Mouse (Mus musculus) intestine, postnatal 0 days (tissue): ENCODE results near the gene Alg1. TPM values are rescaled to one million over a fixed set of nuclear protein-coding genes. Genes with fewer than 3 reads are reported as not detected.

Source experiments
- ATAC-seq: fragments of 200-750 bp; cut with Nextera tagmentation; 2 replicates; pipeline ENCODE4 v1.8.0; 2017; ENCODE audit warnings: mild to moderate bottlenecking, moderate TSS enrichment, moderate library complexity
- H3K27ac ChIP-seq: fragments of 300-500 bp; sonication (generic); 2 replicates; pipeline ENCODE4 v1.5.1; 2014; ENCODE audit warnings: mild to moderate bottlenecking, low read depth, low read length, moderate library complexity
- H3K27me3 ChIP-seq: fragments of 300-500 bp; sonication (generic); replicated peaks from 2 replicates; pipeline ENCODE4 v1.6.1; 2014; ENCODE audit warnings: low read length, mixed read lengths; ENCODE audit not compliant: control insufficient read depth, insufficient read depth
- H3K36me3 ChIP-seq: fragments of 300-500 bp; sonication (generic); 2 replicates; pipeline ENCODE4 v1.6.1; 2014; ENCODE audit warnings: mild to moderate bottlenecking, moderate library complexity; ENCODE audit not compliant: control insufficient read depth, insufficient read depth
- H3K4me1 ChIP-seq: fragments of 300-500 bp; sonication (generic); replicated peaks from 2 replicates; pipeline ENCODE4 v1.6.1; 2014; ENCODE audit warnings: antibody characterized with exemption, low read length, mixed read lengths; ENCODE audit not compliant: control insufficient read depth, insufficient read depth
- H3K4me2 ChIP-seq: fragments of 300-500 bp; sonication (generic); replicated peaks from 2 replicates; pipeline ENCODE4 v1.6.1; 2014; ENCODE audit warnings: low read depth, mild to moderate bottlenecking, moderate library complexity
- H3K4me3 ChIP-seq: fragments of 300-500 bp; sonication (generic); 2 replicates; pipeline ENCODE4 v1.5.1; 2014; ENCODE audit warnings: low read depth, low read length
- H3K9ac ChIP-seq: fragments of 300-500 bp; sonication (generic); 2 replicates; pipeline ENCODE4 v1.6.1; 2014; ENCODE audit warnings: mild to moderate bottlenecking, low read depth, low read length
- H3K9me3 ChIP-seq: fragments of 300-500 bp; sonication (generic); 2 replicates; pipeline ENCODE4 v1.6.1; 2016; ENCODE audit warnings: mixed run types; ENCODE audit not compliant: control insufficient read depth
- CTCF ChIP-seq: sonication (generic); IDR thresholded peaks from 2 replicates; pipeline ENCODE4 v1.5.1; 2016; ENCODE audit warnings: low read depth, mild to moderate bottlenecking, control low read depth, antibody characterized with exemption, moderate library complexity
- WGBS: fragments of 180-500 bp; shearing (Covaris S2); extraction: QIAGEN DNeasy Blood & Tissue Kit; methylation state at CpG from one replicate; pipeline ENCODE4 v1.1.7; 2014; 5-methylcytosine and 5-hydroxymethylcytosine counted together
- polyA plus RNA-seq: library from polyadenylated mRNA; unstranded; fragments of >200 nt; fragmentation: Nextera tagmentation; extraction: Ambion mirVana; gene quantifications from 2 replicates; pipeline ENCODE4 v1.2.1, GENCODE M21; 2015

The Alg1 gene
- polyA plus RNA-seq: 26.2 and 26.9 TPM in 2 replicates

DNA sequence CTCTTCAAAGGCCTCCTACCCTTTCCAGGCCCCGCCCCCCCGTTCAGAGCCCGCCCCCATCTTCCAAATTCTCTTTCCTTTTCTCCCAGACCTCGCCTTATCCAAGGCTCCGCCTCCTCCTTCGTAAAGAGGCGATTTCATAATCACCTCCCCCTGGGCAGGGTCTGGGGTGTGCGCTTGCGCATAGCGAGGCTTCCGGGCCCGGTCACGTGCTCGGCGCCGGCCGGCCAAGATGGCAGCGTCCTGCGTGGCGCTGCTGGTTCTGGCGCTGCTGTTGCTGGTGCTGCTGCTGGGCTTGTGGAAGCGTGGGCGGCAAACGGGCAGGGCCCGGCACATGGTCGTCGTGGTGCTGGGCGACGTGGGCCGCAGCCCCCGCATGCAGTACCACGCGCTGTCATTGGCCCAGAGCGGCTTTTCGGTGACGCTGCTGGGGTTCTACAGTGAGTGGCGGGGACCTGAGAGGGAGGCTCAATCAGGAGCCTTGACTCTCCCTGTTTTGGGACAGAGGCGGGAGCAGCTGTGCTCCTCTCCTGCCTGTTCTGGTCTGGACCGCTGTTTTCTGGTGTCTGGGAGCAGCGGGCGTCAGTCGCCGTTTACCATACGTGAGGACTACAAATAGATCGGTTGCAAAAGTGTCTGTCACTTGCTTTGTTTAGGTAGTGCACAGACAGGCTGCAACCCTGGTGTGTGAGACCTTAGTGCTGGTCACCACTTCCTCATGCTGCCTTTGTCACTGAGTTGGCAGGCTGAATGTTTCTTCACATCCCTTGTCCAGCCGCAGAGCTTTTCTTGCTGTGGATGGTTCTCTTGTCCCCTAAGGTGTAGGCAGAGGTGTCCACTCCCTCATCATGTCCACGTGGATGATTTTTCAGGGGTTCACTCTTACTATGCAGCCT is at the start of gene Alg1:
Gene Alg1, plus strand, starts transcription at position 204 of the 896 bp plus-strand sequence.
- Histone ChIP-seq H3K36me3 (no peaks in the 10 kb centered on the region), H3K4me2 (peak within 1 kb of the TSS; percentile 89), H3K4me3 (peak within 1 kb of the TSS; percentile 95), H3K27ac (peak within 1 kb of the TSS; percentile 66), H3K4me1 (0 out of 2 replicates have a peak, but pooled peaks cover 6% of the 10 kb centered on the region), H3K27me3 (no peaks in the 10 kb centered on the region), H3K9me3 (no peaks in the 10 kb centered on the region; the same call in 1 of the 2 replicates), H3K9ac (peak within 1 kb of the TSS; percentile 78)
- ATAC-seq: peak; percentile 96
- WGBS: 2% methylated on average over 47 of the region's 47 CpGs
- 0 out of 2 replicates have a peak, but pooled peaks have one; percentile 14 for TF ChIP-seq CTCF

DNA sequence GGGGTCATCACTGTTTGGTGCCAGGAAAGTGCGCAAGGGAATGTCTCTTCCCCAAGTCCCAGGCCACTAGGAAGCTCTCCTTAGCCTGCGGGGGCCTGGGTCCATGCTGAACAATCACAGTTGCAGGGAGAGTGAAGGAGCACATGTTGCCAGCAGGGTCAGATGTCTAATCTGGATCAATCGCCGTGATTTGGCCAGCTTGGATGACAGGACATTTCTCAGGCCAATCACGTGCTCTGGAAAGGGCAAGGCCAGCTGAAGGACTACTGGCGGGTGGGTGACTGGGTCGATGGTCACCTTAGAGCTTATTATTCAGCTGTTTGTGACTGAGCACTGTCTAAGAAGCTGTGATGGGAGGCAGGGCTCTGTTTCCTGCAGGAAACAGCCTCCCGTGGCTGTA is 49.3 kb upstream of the Alg1 start:
- H3K9ac ChIP-seq: no peak overlapping the region
- no peak overlapping the region for H3K4me3 ChIP-seq
- H3K9me3 ChIP-seq: no peaks in the 10 kb centered on the region
- no peaks in the 10 kb centered on the region for H3K4me1 ChIP-seq
- H3K36me3 ChIP-seq: no peaks in the 10 kb centered on the region
- H3K27ac ChIP-seq: no peak overlapping the region
- no peak overlapping the region for H3K4me2 ChIP-seq
- TF ChIP-seq CTCF: no peak
- H3K27me3 ChIP-seq: no peaks in the 10 kb centered on the region
- WGBS: 53% methylated on average over 8 of the region's 8 CpGs
- ATAC-seq: no peak

DNA sequence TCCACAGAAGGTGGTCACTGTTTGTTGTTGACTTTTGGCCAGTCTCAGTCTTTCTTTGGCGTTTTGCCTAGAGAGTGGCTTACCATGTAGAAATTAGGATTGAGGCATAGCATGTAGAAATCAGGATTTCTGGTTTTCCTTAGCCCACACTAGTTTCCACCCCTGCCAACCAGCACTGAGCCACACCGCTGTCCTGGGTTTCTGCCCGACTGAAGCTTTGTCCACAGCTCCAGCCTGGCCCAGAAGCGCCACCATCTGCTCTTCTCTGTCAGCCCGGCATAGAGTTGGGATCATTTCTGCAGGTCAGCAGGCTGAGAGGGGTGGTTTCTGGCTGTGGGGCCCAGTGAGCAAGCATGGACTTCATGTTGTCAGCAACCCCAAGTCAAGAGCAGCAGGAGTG is 48.5 kb upstream of the Alg1 start:
- Histone ChIP-seq H3K4me2 (no peak overlapping the region), H3K27me3 (no peaks in the 10 kb centered on the region), H3K9me3 (no peaks in the 10 kb centered on the region), H3K36me3 (no peaks in the 10 kb centered on the region), H3K4me3 (no peak overlapping the region), H3K4me1 (no peaks in the 10 kb centered on the region), H3K27ac (no peak overlapping the region), H3K9ac (no peak overlapping the region)
- TF ChIP-seq CTCF: no peak
- 77% methylated on average over 5 of the region's 5 CpGs for WGBS
- no peak for ATAC-seq

DNA sequence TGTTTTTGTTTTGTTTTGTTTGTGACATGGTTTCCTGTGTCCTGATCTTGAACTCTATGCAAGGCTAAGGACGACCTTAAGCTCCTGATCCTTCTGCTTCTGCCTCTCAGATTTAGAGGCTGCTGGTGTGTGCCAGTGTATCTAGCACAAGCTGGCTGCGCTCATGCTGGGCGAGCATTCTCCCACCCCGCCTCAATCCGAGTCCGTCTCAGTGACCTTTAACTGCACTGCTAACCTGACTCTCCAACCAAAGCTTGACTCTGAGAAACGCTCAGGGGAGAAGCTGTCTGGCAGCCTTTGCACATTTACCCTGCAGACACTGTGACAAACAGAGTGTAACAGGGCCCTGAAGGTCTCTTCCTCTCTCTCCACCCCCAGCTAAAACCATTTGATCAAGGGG is 47.7 kb upstream of the Alg1 start:
- no peak for ATAC-seq
- Histone ChIP-seq H3K4me2 (no peak overlapping the region), H3K4me1 (no peaks in the 10 kb centered on the region), H3K27ac (no peak overlapping the region), H3K9ac (no peak overlapping the region), H3K4me3 (no peak overlapping the region), H3K9me3 (no peaks in the 10 kb centered on the region), H3K27me3 (no peaks in the 10 kb centered on the region), H3K36me3 (no peaks in the 10 kb centered on the region)
- 52% methylated on average over 7 of the region's 7 CpGs for WGBS
- no peak for TF ChIP-seq CTCF

DNA sequence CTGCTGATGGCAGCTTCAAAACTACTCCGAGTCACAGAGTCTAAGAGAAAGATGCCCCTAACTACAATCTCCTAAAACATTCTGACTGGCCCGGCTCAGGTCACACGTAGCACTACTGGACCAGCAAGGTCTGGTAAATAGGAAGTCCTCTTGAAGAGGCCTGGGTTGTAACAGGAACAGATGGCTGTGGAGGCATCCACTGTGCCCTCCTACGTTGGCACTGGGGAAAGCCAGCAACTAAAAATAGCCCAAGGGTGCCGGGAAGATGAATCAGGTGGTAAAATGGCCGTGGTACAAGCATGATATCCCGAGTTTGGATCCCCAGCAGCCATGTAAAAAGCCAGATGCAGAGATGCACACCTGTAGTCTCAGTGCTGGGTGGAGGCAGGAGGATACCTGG is 47.2 kb upstream of the Alg1 start:
- Histone ChIP-seq H3K27ac (no peak overlapping the region), H3K9me3 (no peaks in the 10 kb centered on the region), H3K4me3 (no peak overlapping the region), H3K36me3 (no peaks in the 10 kb centered on the region), H3K27me3 (no peaks in the 10 kb centered on the region), H3K4me1 (no peaks in the 10 kb centered on the region), H3K4me2 (no peak overlapping the region), H3K9ac (no peak overlapping the region)
- 76% methylated on average over 7 of the region's 7 CpGs for WGBS
- TF ChIP-seq CTCF: no peak
- ATAC-seq: no peak

- no peak for ATAC-seq
- 33% methylated on average over 6 of the region's 6 CpGs for WGBS
Observed at GRCm38 (mm10) chr16:5195080-5195479, 38.3 kb upstream of the Alg1 start.

More at GRCm38 (mm10) chr16:5195080-5195479, 38.3 kb upstream of the Alg1 start:
- no peaks in the 10 kb centered on the region for H3K4me1 ChIP-seq
- peak; percentile 77 for TF ChIP-seq CTCF
- H3K9ac ChIP-seq: no peak overlapping the region
- no peaks in the 10 kb centered on the region for H3K27me3 ChIP-seq
- peaks cover 33% of the 10 kb centered on the region for H3K36me3 ChIP-seq
- no peak overlapping the region for H3K4me2 ChIP-seq
- no peaks in the 10 kb centered on the region for H3K9me3 ChIP-seq
- no peak overlapping the region for H3K4me3 ChIP-seq
- H3K27ac ChIP-seq: no peak overlapping the region
